Mouse (Mus musculus): ENCODE results near the gene Ispd. TPM values are rescaled to one million over a fixed set of nuclear protein-coding genes. Genes with fewer than 3 reads are reported as not detected.

The Ispd gene
- polyA plus RNA-seq, 1 experiment from 2014 or later = 11.6 TPM

DNA sequence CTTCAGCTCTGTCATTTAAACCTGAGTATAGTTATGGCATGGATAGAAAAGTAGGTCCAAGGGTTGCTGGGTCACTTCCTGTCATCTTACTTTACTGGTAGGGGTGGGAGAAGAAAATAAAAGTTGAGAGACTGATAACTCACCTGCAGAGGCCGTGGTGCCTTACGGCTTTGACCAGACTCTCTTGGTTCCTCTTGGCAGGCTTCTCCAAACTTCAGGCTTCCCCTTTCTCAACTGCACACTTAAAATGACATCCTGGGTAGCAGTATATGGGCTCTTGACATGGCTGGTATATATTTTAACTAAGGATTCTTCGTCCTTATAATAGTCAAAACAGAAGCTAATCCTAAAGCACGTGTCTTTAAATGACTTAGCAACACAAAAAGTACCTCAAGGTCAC, 266.3 kb downstream of the Ispd start:
- Histone ChIP-seq H3K4me1 (ENCODE audit: control insufficient read depth, insufficient read depth, low read length) (no peaks in the 10 kb centered on the region), H3K27me3 (ENCODE audit: control insufficient read depth, insufficient read depth, low read length) (no peaks in the 10 kb centered on the region), H3K4me3 (ENCODE audit: low read depth, low read length) (no peak overlapping the region), H3K9me3 (replicated peaks; ENCODE audit: control insufficient read depth, low read length) (no peaks in the 10 kb centered on the region), H3K9ac (ENCODE audit: low read depth, low read length) (no peak overlapping the region), H3K36me3 (ENCODE audit: control insufficient read depth, insufficient read depth, low read length) (no peaks in the 10 kb centered on the region), H3K27ac (ENCODE audit: low read depth, low read length) (no peak overlapping the region), H3K4me2 (no peak overlapping the region)
- 82% methylated on average over 4 of the region's 4 CpGs for WGBS (ENCODE audit: insufficient replicate concordance)
- no peak for ATAC-seq (replicated peaks; ENCODE audit: insufficient number of reproducible peaks, low FRiP score, low TSS enrichment)

DNA sequence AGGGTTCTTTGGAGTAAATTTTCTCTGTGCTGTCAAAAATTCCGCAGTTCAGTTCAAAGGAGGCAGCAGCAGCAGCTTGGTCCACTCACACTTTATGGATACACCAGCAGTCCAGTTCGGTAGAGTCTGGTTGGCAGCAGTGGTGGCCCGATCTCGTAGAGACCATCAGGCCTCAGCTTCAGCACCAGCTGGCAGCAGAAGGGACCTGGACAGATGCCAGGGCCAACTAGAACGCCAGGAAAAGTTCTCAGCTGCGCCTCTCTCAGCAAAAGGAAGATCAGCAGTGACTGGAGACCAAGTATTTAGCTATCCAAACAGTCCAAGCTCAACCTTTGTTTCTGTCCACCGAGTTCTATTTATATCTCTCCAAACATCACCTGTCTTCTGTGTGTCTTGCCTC, 281.2 kb downstream of the Ispd start:
- Histone ChIP-seq H3K9ac (ENCODE audit: low read depth, low read length) (no peak overlapping the region), H3K9me3 (replicated peaks; ENCODE audit: control insufficient read depth, low read length) (no peaks in the 10 kb centered on the region), H3K4me3 (ENCODE audit: low read depth, low read length) (no peak overlapping the region), H3K27ac (ENCODE audit: low read depth, low read length) (no peak overlapping the region), H3K36me3 (ENCODE audit: control insufficient read depth, insufficient read depth, low read length) (no peaks in the 10 kb centered on the region), H3K27me3 (ENCODE audit: control insufficient read depth, insufficient read depth, low read length) (no peaks in the 10 kb centered on the region), H3K4me2 (no peak overlapping the region), H3K4me1 (ENCODE audit: control insufficient read depth, insufficient read depth, low read length) (no peaks in the 10 kb centered on the region)
- WGBS (ENCODE audit: insufficient replicate concordance) = 81% methylated on average over 7 of the region's 7 CpGs
- no peak for ATAC-seq (replicated peaks; ENCODE audit: insufficient number of reproducible peaks, low FRiP score, low TSS enrichment)

DNA sequence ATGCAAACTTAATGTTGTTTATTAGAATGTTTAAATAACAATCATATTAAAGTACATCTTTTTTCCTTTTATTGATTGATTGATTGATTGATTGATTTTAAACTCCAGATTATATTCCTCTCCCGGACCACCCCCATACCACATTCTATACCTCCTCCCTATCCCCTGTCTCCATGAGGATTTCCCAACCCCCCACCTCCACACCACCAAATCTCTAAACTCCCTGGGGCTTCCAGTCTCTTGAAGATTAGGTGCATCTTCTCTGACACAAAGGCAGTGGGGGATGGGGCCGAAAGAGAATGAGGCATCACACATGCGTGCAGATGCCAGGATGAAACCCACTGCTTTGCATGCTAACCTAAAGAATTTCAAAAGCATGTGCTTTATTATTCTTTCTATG, 283.5 kb downstream of the Ispd start:
- no peaks in the 10 kb centered on the region for H3K27me3 ChIP-seq (ENCODE audit: control insufficient read depth, insufficient read depth, low read length)
- no peaks in the 10 kb centered on the region for H3K4me1 ChIP-seq (ENCODE audit: control insufficient read depth, insufficient read depth, low read length)
- H3K9ac ChIP-seq (ENCODE audit: low read depth, low read length) = no peak overlapping the region
- no peak for ATAC-seq (replicated peaks; ENCODE audit: insufficient number of reproducible peaks, low FRiP score, low TSS enrichment)
- WGBS (ENCODE audit: insufficient replicate concordance) = 68% methylated on average over 3 of the region's 3 CpGs
- H3K4me3 ChIP-seq (ENCODE audit: low read depth, low read length) = no peak overlapping the region
- H3K4me2 ChIP-seq = no peak overlapping the region
- H3K9me3 ChIP-seq (replicated peaks; ENCODE audit: control insufficient read depth, low read length) = no peaks in the 10 kb centered on the region
- H3K27ac ChIP-seq (ENCODE audit: low read depth, low read length) = no peak overlapping the region
- no peaks in the 10 kb centered on the region for H3K36me3 ChIP-seq (ENCODE audit: control insufficient read depth, insufficient read depth, low read length)

DNA sequence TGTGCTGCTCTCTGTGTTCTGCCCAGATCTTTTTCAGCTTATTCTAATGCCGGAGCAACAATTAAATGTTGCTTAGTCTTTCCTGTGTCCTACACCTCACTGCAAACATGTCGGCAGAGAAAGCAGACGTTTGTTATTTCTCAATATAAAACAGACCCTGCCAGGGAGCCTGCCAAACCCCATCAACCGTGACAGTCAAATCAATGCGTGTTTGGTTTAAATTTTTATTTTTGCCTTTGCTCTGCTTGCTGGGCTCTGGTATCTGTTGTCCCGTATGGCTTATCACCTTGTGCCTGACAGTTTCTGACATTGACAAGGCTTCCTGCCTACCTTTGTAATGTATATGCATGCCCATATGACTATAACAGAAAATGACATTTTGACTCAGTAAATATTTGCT, 285.5 kb downstream of the Ispd start:
- Histone ChIP-seq H3K4me2 (no peak overlapping the region), H3K27ac (ENCODE audit: low read depth, low read length) (no peak overlapping the region), H3K36me3 (ENCODE audit: control insufficient read depth, insufficient read depth, low read length) (no peaks in the 10 kb centered on the region), H3K4me1 (ENCODE audit: control insufficient read depth, insufficient read depth, low read length) (no peaks in the 10 kb centered on the region), H3K9me3 (replicated peaks; ENCODE audit: control insufficient read depth, low read length) (no peaks in the 10 kb centered on the region), H3K9ac (ENCODE audit: low read depth, low read length) (no peak overlapping the region), H3K27me3 (ENCODE audit: control insufficient read depth, insufficient read depth, low read length) (no peaks in the 10 kb centered on the region), H3K4me3 (ENCODE audit: low read depth, low read length) (no peak overlapping the region)
- ATAC-seq (replicated peaks; ENCODE audit: insufficient number of reproducible peaks, low FRiP score, low TSS enrichment) = no peak
- WGBS (ENCODE audit: insufficient replicate concordance) = 45% methylated on average over 6 of the region's 6 CpGs

DNA sequence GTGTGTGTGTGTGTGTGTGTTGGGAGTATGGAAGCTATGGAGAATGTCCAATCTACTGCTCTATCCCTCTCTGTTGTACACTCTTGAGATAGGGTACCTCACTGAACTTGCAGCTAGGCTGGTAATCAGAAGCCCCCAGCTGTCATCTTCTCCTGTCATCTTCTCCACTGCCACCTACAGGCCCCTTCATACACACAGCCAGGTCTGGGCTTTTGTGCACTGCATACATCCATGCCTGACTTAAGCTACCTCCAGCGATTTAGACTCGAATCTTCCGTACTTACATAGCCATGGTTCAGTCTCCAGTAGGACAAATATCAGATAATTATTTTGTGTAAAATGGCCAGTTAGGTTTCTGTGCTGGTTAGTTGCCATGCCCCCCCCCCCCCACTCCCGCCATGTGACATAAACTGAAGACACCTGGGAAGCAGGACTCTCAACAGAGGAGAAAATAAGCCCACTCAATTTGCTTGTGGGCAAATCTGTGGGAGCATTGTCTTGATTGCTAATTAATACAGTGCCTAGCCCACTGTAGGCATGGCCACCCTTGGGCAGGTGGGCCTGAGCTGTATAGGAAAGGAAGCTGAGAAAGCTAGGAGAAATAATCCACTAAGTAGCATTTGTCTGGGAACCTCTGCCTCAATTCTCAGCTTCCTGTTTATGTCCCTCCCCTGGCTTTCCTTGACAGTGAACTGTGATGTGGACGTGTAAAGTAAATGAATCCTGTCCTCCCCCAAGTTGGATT, 289.1 kb downstream of the Ispd start:
- no peak overlapping the region for H3K4me3 ChIP-seq (ENCODE audit: low read depth, low read length)
- no peaks in the 10 kb centered on the region for H3K9me3 ChIP-seq (replicated peaks; ENCODE audit: control insufficient read depth, low read length)
- H3K27me3 ChIP-seq (ENCODE audit: control insufficient read depth, insufficient read depth, low read length) = no peaks in the 10 kb centered on the region
- H3K27ac ChIP-seq (ENCODE audit: low read depth, low read length) = no peak overlapping the region
- no peaks in the 10 kb centered on the region for H3K36me3 ChIP-seq (ENCODE audit: control insufficient read depth, insufficient read depth, low read length)
- H3K4me1 ChIP-seq (ENCODE audit: control insufficient read depth, insufficient read depth, low read length) = no peaks in the 10 kb centered on the region
- 72% methylated on average over 5 of the region's 5 CpGs for WGBS (ENCODE audit: insufficient replicate concordance)
- no peak overlapping the region for H3K9ac ChIP-seq (ENCODE audit: low read depth, low read length)
- H3K4me2 ChIP-seq = no peak overlapping the region
- ATAC-seq (replicated peaks; ENCODE audit: insufficient number of reproducible peaks, low FRiP score, low TSS enrichment) = no peak

DNA sequence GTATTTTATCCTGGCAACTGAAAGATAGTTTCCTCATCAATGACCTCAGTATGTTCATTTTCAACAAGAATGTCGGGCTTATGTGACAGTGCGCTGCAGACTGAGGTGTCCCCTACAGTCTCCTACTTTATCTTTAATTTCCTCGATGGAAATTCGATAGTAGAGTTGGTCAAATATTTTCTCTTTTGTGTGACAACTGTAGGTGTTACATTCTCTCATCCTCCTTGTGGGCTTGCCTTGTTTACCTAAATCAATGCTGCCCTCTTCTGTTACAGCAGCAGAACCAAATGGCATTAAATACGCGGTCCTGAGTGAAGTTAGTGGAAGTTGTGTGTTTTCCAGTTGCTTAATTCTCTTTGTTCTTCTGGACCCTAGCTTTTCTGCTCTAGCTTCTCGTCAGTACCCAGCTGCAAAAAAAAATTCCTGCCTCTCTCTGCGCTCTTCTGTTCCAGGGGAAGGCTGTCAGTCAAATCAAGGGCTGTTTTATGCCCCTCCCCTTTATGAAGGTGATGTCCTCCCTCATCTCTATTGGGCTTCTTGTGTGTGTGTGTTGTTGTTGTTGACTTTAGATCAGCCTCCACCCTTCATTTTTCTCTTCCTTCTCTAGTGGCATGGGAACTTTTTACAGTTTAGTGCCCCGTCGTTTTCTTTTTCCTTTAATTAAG, 289.8 kb downstream of the Ispd start:
- H3K36me3 ChIP-seq (ENCODE audit: control insufficient read depth, insufficient read depth, low read length) = no peaks in the 10 kb centered on the region
- WGBS (ENCODE audit: insufficient replicate concordance) = 34% methylated on average over 10 of the region's 10 CpGs
- no peak overlapping the region for H3K9ac ChIP-seq (ENCODE audit: low read depth, low read length)

DNA sequence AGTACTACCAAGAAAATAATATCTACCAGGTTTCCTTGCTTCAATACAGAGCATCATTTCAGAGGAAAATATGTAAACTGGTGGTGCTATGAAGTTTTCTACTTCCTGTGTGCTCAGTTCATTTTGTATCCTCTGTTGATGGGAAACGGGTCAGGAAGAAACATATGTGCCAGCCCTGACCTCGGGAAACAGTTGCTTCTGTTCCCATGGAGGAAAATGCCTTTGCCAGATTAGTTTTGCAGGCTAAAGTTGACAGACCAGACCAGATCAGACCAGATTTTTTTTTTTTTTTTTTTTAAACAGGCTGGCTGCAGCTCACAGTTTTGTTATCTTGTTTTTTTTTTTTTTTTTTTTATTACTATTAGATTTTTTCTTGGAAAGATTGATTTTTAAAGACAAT, 293.2 kb downstream of the Ispd start:
- Histone ChIP-seq H3K4me3 (ENCODE audit: low read depth, low read length) (no peak overlapping the region), H3K4me2 (no peak overlapping the region), H3K9ac (ENCODE audit: low read depth, low read length) (no peak overlapping the region), H3K36me3 (ENCODE audit: control insufficient read depth, insufficient read depth, low read length) (no peaks in the 10 kb centered on the region), H3K27me3 (ENCODE audit: control insufficient read depth, insufficient read depth, low read length) (no peaks in the 10 kb centered on the region), H3K4me1 (ENCODE audit: control insufficient read depth, insufficient read depth, low read length) (no peaks in the 10 kb centered on the region), H3K27ac (ENCODE audit: low read depth, low read length) (no peak overlapping the region), H3K9me3 (replicated peaks; ENCODE audit: control insufficient read depth, low read length) (no peaks in the 10 kb centered on the region)
- no peak for ATAC-seq (replicated peaks; ENCODE audit: insufficient number of reproducible peaks, low FRiP score, low TSS enrichment)
- WGBS (ENCODE audit: insufficient replicate concordance) = 50% methylated on average over 2 of the region's 2 CpGs

More for the DNA sequence above, 289.8 kb downstream of the Ispd start:
- no peaks in the 10 kb centered on the region for H3K4me1 ChIP-seq (ENCODE audit: control insufficient read depth, insufficient read depth, low read length)
- ATAC-seq (replicated peaks; ENCODE audit: insufficient number of reproducible peaks, low FRiP score, low TSS enrichment) = no peak
- no peak overlapping the region for H3K4me3 ChIP-seq (ENCODE audit: low read depth, low read length)
- H3K9me3 ChIP-seq (replicated peaks; ENCODE audit: control insufficient read depth, low read length) = no peaks in the 10 kb centered on the region
- H3K27me3 ChIP-seq (ENCODE audit: control insufficient read depth, insufficient read depth, low read length) = no peaks in the 10 kb centered on the region
- H3K27ac ChIP-seq (ENCODE audit: low read depth, low read length) = no peak overlapping the region
- H3K4me2 ChIP-seq = no peak overlapping the region

DNA sequence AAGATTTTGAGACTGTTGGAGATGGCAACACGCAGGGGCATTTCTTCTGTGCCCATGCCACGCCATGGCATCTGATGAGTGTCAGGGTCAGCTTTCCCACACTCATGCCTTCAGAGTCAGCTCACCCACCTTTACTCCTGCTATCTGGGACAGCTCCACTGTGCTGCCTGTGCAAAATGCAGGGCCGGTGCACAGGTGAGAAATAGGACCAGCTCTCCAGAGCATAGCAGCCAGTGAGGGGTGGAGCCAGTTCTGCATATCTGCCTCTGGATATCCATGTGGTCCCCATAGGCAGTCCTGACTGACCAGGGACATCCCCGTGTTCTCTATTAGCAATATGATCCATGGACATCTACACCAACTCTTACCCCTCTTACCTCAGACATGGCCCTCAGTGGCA, 297.0 kb downstream of the Ispd start:
- H3K36me3 ChIP-seq (ENCODE audit: control insufficient read depth, insufficient read depth, low read length) = no peaks in the 10 kb centered on the region
- no peak overlapping the region for H3K9ac ChIP-seq (ENCODE audit: low read depth, low read length)
- H3K27me3 ChIP-seq (ENCODE audit: control insufficient read depth, insufficient read depth, low read length) = no peaks in the 10 kb centered on the region
- H3K4me2 ChIP-seq = no peak overlapping the region
- H3K4me3 ChIP-seq (ENCODE audit: low read depth, low read length) = no peak overlapping the region
- no peaks in the 10 kb centered on the region for H3K4me1 ChIP-seq (ENCODE audit: control insufficient read depth, insufficient read depth, low read length)
- ATAC-seq (replicated peaks; ENCODE audit: insufficient number of reproducible peaks, low FRiP score, low TSS enrichment) = no peak
- no peak overlapping the region for H3K27ac ChIP-seq (ENCODE audit: low read depth, low read length)
- no peaks in the 10 kb centered on the region for H3K9me3 ChIP-seq (replicated peaks; ENCODE audit: control insufficient read depth, low read length)
- 82% methylated on average over 4 of the region's 4 CpGs for WGBS (ENCODE audit: insufficient replicate concordance)
